Mouse (Mus musculus) liver, embryonic 13.5 days (tissue): ENCODE results near the gene Syce1. TPM values are rescaled to one million over a fixed set of nuclear protein-coding genes. Genes with fewer than 3 reads are reported as not detected.

Source experiments
- ATAC-seq: fragments of 200-750 bp; cut with Nextera tagmentation; 2 replicates; pipeline ENCODE4 v1.8.0; 2017; ENCODE audit warnings: low read depth, mild to moderate bottlenecking, moderate number of reproducible peaks, moderate library complexity
- DNase-seq: peaks from one replicate; pipeline ENCODE4 v3.0.0; 2022
- H3K27ac ChIP-seq: fragments of 300-500 bp; sonication (generic); 2 replicates; pipeline ENCODE4 v1.5.1; 2015; ENCODE audit warnings: moderate library complexity, mild to moderate bottlenecking, inconsistent platforms
- H3K27me3 ChIP-seq: fragments of 300-500 bp; sonication (generic); 2 replicates; pipeline ENCODE4 v1.6.1; 2015; ENCODE audit warnings: mild to moderate bottlenecking, inconsistent platforms
- H3K36me3 ChIP-seq: fragments of 300-500 bp; sonication (generic); 2 replicates; pipeline ENCODE4 v1.6.1; 2015; ENCODE audit warnings: mild to moderate bottlenecking, inconsistent platforms
- H3K4me1 ChIP-seq: fragments of 300-500 bp; sonication (generic); replicated peaks from 2 replicates; pipeline ENCODE4 v1.6.1; 2015; ENCODE audit warnings: inconsistent platforms
- H3K4me2 ChIP-seq: fragments of 300-500 bp; sonication (generic); 2 replicates; pipeline ENCODE4 v1.6.1; 2015; ENCODE audit warnings: inconsistent platforms, mild to moderate bottlenecking, moderate library complexity
- H3K4me3 ChIP-seq: fragments of 300-500 bp; sonication (generic); replicated peaks from 2 replicates; pipeline ENCODE4 v1.5.1; 2015; ENCODE audit warnings: mild to moderate bottlenecking, inconsistent platforms
- H3K9ac ChIP-seq: fragments of 300-500 bp; sonication (generic); 2 replicates; pipeline ENCODE4 v1.6.1; 2015; ENCODE audit warnings: mild to moderate bottlenecking, inconsistent platforms
- H3K9me3 ChIP-seq: fragments of 300-500 bp; sonication (generic); replicated peaks from 2 replicates; pipeline ENCODE4 v1.6.1; 2016; ENCODE audit warnings: inconsistent platforms
- WGBS: fragments of 180-500 bp; shearing (Covaris S2); methylation state at CpG from one replicate; pipeline ENCODE4 v1.1.7; 2015; ENCODE audit not compliant: insufficient replicate concordance; 5-methylcytosine and 5-hydroxymethylcytosine counted together
- polyA plus RNA-seq: library from polyadenylated mRNA; unstranded; fragments of >200 nt; fragmentation: Nextera tagmentation; extraction: Ambion mirVana; gene quantifications from 2 replicates; pipeline ENCODE4 v1.2.1, GENCODE M21; 2015

Syce1 gene
- polyA plus RNA-seq, 1 experiment from 2014 or later = 0.20 TPM

- no peak for ATAC-seq
- Histone ChIP-seq H3K4me1 (peaks cover 10% of the 10 kb centered on the region), H3K9ac (no peak overlapping the region), H3K36me3 (no peaks in the 10 kb centered on the region), H3K4me2 (no peak overlapping the region), H3K9me3 (no peaks in the 10 kb centered on the region), H3K4me3 (no peak overlapping the region), H3K27me3 (0 out of 2 replicates have a peak, but pooled peaks cover 2% of the 10 kb centered on the region), H3K27ac (no peak overlapping the region)
- 58% methylated on average over 4 of the region's 4 CpGs for WGBS
- no peak for DNase-seq
These were observed 32.5 kb upstream of the Syce1 start for GRCm38 (mm10) chr7:140820173-140820572.

GRCm38 (mm10) chr7:140812850-140813249 lies 25.2 kb upstream of the Syce1 start:
- no peak for ATAC-seq
- 77% methylated on average over 12 of the region's 12 CpGs for WGBS
- H3K36me3 ChIP-seq = no peaks in the 10 kb centered on the region
- no peak overlapping the region for H3K27ac ChIP-seq
- no peak overlapping the region for H3K4me3 ChIP-seq
- H3K27me3 ChIP-seq = no peaks in the 10 kb centered on the region
- H3K9me3 ChIP-seq = no peaks in the 10 kb centered on the region
- H3K9ac ChIP-seq = no peak overlapping the region
- no peak for DNase-seq
- H3K4me2 ChIP-seq = no peak overlapping the region
- H3K4me1 ChIP-seq = no peaks in the 10 kb centered on the region

- H3K27me3 ChIP-seq = no peaks in the 10 kb centered on the region
- DNase-seq (no peak), ATAC-seq (no peak)
- H3K9ac ChIP-seq = no peak overlapping the region
- no peak overlapping the region for H3K4me3 ChIP-seq
- 75% methylated on average over 13 of the region's 13 CpGs for WGBS
- no peaks in the 10 kb centered on the region for H3K9me3 ChIP-seq
- H3K36me3 ChIP-seq = no peaks in the 10 kb centered on the region
- no peak overlapping the region for H3K27ac ChIP-seq
- no peak overlapping the region for H3K4me2 ChIP-seq
- no peaks in the 10 kb centered on the region for H3K4me1 ChIP-seq
These were observed 24.1 kb upstream of the Syce1 start for GRCm38 (mm10) chr7:140811714-140812113.

- no peak for DNase-seq
- no peak for ATAC-seq
- Histone ChIP-seq H3K27me3 (no peaks in the 10 kb centered on the region), H3K4me1 (no peaks in the 10 kb centered on the region), H3K9ac (no peak overlapping the region), H3K9me3 (no peaks in the 10 kb centered on the region), H3K27ac (no peak overlapping the region), H3K36me3 (no peaks in the 10 kb centered on the region), H3K4me3 (no peak overlapping the region), H3K4me2 (no peak overlapping the region)
- 75% methylated on average over 6 of the region's 6 CpGs for WGBS
These were observed 22.8 kb upstream of the Syce1 start for GRCm38 (mm10) chr7:140810496-140810895.

GRCm38 (mm10) chr7:140805704-140806103 lies 18.1 kb upstream of the Syce1 start:
- 10% methylated on average over 1 of the region's 1 CpGs for WGBS
- H3K9ac ChIP-seq = no peak overlapping the region
- H3K27ac ChIP-seq = no peak overlapping the region
- no peaks in the 10 kb centered on the region for H3K36me3 ChIP-seq
- DNase-seq = no peak
- H3K4me1 ChIP-seq = no peaks in the 10 kb centered on the region
- H3K4me3 ChIP-seq = no peak overlapping the region
- H3K9me3 ChIP-seq = no peaks in the 10 kb centered on the region
- no peak overlapping the region for H3K4me2 ChIP-seq
- ATAC-seq = peak; percentile 67
- H3K27me3 ChIP-seq = no peaks in the 10 kb centered on the region

- WGBS = 69% methylated on average over 6 of the region's 6 CpGs
- H3K36me3 ChIP-seq = no peaks in the 10 kb centered on the region
- no peak overlapping the region for H3K9ac ChIP-seq
- no peak for ATAC-seq
- H3K4me1 ChIP-seq = no peaks in the 10 kb centered on the region
- H3K27me3 ChIP-seq = no peaks in the 10 kb centered on the region
- H3K9me3 ChIP-seq = no peaks in the 10 kb centered on the region
- H3K27ac ChIP-seq = no peak overlapping the region
- H3K4me2 ChIP-seq = no peak overlapping the region
- no peak overlapping the region for H3K4me3 ChIP-seq
- no peak for DNase-seq
These were observed 15.0 kb upstream of the Syce1 start for GRCm38 (mm10) chr7:140802629-140803028.

GRCm38 (mm10) chr7:140798212-140798611 lies 10.6 kb upstream of the Syce1 start:
- H3K4me1 ChIP-seq = no peaks in the 10 kb centered on the region
- DNase-seq = no peak
- H3K36me3 ChIP-seq = no peaks in the 10 kb centered on the region
- H3K9ac ChIP-seq = no peak overlapping the region
- no peak overlapping the region for H3K4me3 ChIP-seq
- H3K4me2 ChIP-seq = no peak overlapping the region
- WGBS = 55% methylated on average over 2 of the region's 2 CpGs
- H3K27me3 ChIP-seq = no peaks in the 10 kb centered on the region
- H3K27ac ChIP-seq = no peak overlapping the region
- no peaks in the 10 kb centered on the region for H3K9me3 ChIP-seq
- ATAC-seq = no peak

- no peak; the same call in 1 of the 2 replicates for ATAC-seq
- Histone ChIP-seq H3K36me3 (no peaks in the 10 kb centered on the region), H3K4me2 (no peak overlapping the region), H3K4me3 (no peak overlapping the region), H3K4me1 (no peaks in the 10 kb centered on the region), H3K9ac (no peak overlapping the region), H3K9me3 (no peaks in the 10 kb centered on the region), H3K27me3 (no peaks in the 10 kb centered on the region), H3K27ac (no peak overlapping the region)
- DNase-seq = no peak
- WGBS = 73% methylated on average over 3 of the region's 3 CpGs
These were observed 10.0 kb upstream of the Syce1 start for GRCm38 (mm10) chr7:140797619-140798018.

GRCm38 (mm10) chr7:140793541-140793940 lies 5.9 kb upstream of the Syce1 start:
- H3K36me3 ChIP-seq = no peaks in the 10 kb centered on the region
- no peak overlapping the region for H3K4me3 ChIP-seq
- H3K27ac ChIP-seq = no peak overlapping the region
- 53% methylated on average over 4 of the region's 4 CpGs for WGBS
- H3K9me3 ChIP-seq = no peaks in the 10 kb centered on the region
- no peak for DNase-seq
- no peak overlapping the region for H3K4me2 ChIP-seq
- H3K4me1 ChIP-seq = no peaks in the 10 kb centered on the region
- no peaks in the 10 kb centered on the region for H3K27me3 ChIP-seq
- H3K9ac ChIP-seq = no peak overlapping the region
- no peak for ATAC-seq

GRCm38 (mm10) chr7:140788053-140788435 lies 392 bp upstream of the Syce1 start:
- DNase-seq = no peak

GRCm38 (mm10) chr7:140780548-140780947 lies 7.1 kb downstream of the Syce1 start:
- Histone ChIP-seq H3K27ac (no peak overlapping the region), H3K9ac (no peak overlapping the region), H3K36me3 (no peaks in the 10 kb centered on the region), H3K4me3 (no peak overlapping the region), H3K27me3 (no peaks in the 10 kb centered on the region), H3K4me1 (no peaks in the 10 kb centered on the region), H3K9me3 (no peaks in the 10 kb centered on the region), H3K4me2 (no peak overlapping the region)
- ATAC-seq = no peak
- DNase-seq = no peak
- 62% methylated on average over 4 of the region's 4 CpGs for WGBS

More at GRCm38 (mm10) chr7:140788053-140788435, 392 bp upstream of the Syce1 start:
- no peak overlapping the region for H3K4me2 ChIP-seq
- no peaks in the 10 kb centered on the region for H3K36me3 ChIP-seq
- no peak overlapping the region for H3K9ac ChIP-seq
- no peak overlapping the region for H3K27ac ChIP-seq
- ATAC-seq = no peak
- H3K27me3 ChIP-seq = no peaks in the 10 kb centered on the region
- 72% methylated on average over 7 of the region's 7 CpGs for WGBS
- H3K4me1 ChIP-seq = no peaks in the 10 kb centered on the region
- no peaks in the 10 kb centered on the region for H3K9me3 ChIP-seq
- no peak overlapping the region for H3K4me3 ChIP-seq

GRCm38 (mm10) chr7:140765888-140766739 lies 21.5 kb downstream of the Syce1 start:
- Histone ChIP-seq H3K36me3 (no peaks in the 10 kb centered on the region), H3K4me2 (no peak overlapping the region), H3K27ac (no peak overlapping the region), H3K9ac (no peak overlapping the region), H3K4me3 (no peak overlapping the region), H3K27me3 (no peaks in the 10 kb centered on the region), H3K4me1 (no peaks in the 10 kb centered on the region), H3K9me3 (no peaks in the 10 kb centered on the region)
- 41% methylated on average over 12 of the region's 12 CpGs for WGBS
- DNase-seq (no peak), ATAC-seq (no peak)
